Mouse (Mus musculus) erythroblast, embryonic 14.5 days (primary cell): ENCODE results near the gene Tmco1. TPM values are rescaled to one million over a fixed set of nuclear protein-coding genes. Genes with fewer than 3 reads are reported as not detected.

Source experiments
- H3K27me3 ChIP-seq: 2 replicates; pipeline ENCODE4 v1.6.1; 2012; ENCODE audit warnings: inconsistent platforms; ENCODE audit not compliant: control insufficient read depth
- H3K36me3 ChIP-seq: 2 replicates; pipeline ENCODE4 v1.6.1; 2012; ENCODE audit warnings: mild to moderate bottlenecking, inconsistent platforms; ENCODE audit not compliant: control insufficient read depth
- H3K4me1 ChIP-seq: 2 replicates; pipeline ENCODE4 v1.6.1; 2012; ENCODE audit warnings: inconsistent platforms; ENCODE audit not compliant: control insufficient read depth
- H3K4me3 ChIP-seq: replicated peaks from 2 replicates; pipeline ENCODE3; 2012; ENCODE audit warnings: moderate library complexity, mild to moderate bottlenecking, inconsistent platforms
- H3K9me3 ChIP-seq: 2 replicates; pipeline ENCODE4 v1.6.1; 2012; ENCODE audit warnings: low read length, inconsistent platforms, mixed read lengths; ENCODE audit not compliant: control insufficient read depth
- GATA1 ChIP-seq: IDR thresholded peaks from 2 replicates; pipeline ENCODE4 v1.6.1; 2012; ENCODE audit warnings: low read length, inconsistent platforms, mixed read lengths
- TAL1 ChIP-seq: IDR thresholded peaks from 3 replicates; pipeline ENCODE4 v1.6.1; 2012; ENCODE audit warnings: low read length, inconsistent platforms, mixed read lengths
- polyA plus RNA-seq: library from polyadenylated mRNA; stranded (reverse); fragments of >175 nt; gene quantifications from 2 replicates; pipeline ENCODE4 v1.2.3, GENCODE M21; 2012

Tmco1 gene
- polyA plus RNA-seq, 1 experiment: 2.5 TPM

DNA sequence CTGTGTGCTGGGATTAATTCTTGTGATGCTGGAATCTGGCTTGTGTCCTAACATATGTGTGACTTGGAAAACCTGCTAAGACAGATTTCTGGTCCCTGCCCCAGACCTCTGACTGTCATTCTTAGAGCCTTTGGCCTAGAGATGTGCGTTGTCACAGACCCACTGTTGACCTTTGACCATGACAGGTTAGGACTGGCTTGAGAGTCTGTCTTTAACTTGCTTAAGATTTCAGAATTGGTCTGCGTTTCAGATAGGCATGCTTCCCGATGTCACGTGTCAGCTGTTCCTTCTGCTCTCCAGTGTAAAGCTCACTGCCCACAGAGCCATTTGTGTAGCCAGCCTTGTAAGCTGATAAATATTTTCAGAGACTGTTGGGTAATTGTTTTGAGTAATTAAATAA, 54.6 kb downstream of the Tmco1 start:
- Histone ChIP-seq H3K4me3 (no peak overlapping the region), H3K9me3 (no peaks in the 10 kb centered on the region), H3K4me1 (peaks cover 27% of the 10 kb centered on the region), H3K27me3 (no peaks in the 10 kb centered on the region), H3K36me3 (peaks cover 99% of the 10 kb centered on the region)
- no peak for TF ChIP-seq GATA1
- TF ChIP-seq TAL1: no peak

DNA sequence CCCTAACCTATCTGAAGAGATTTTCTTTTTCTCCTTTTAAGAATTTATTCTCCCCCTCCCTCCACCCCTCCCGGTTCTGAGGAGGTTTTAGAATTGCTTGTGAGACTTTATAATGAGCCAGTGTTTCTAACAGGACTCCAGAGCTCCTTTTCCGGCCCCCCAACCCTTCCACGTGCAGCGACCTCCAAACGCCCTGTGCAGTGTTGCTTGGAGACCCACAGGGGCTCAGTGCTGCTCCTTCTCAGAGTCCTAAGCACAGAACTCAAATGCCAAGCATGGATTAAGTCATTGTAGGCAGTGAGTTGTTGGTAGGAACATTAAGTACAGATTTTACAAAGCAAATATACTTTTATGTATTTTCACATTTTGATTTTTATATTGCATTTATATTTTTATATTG, 55.1 kb downstream of the Tmco1 start:
- no peaks in the 10 kb centered on the region for H3K27me3 ChIP-seq
- H3K4me1 ChIP-seq: peaks cover 32% of the 10 kb centered on the region
- no peak overlapping the region for H3K4me3 ChIP-seq
- H3K9me3 ChIP-seq: no peaks in the 10 kb centered on the region
- TF ChIP-seq GATA1: no peak
- TF ChIP-seq TAL1: no peak
- H3K36me3 ChIP-seq: peaks cover 99% of the 10 kb centered on the region

- Histone ChIP-seq H3K36me3 (peaks cover 100% of the 10 kb centered on the region), H3K4me3 (no peak overlapping the region), H3K4me1 (peaks cover 56% of the 10 kb centered on the region), H3K27me3 (no peaks in the 10 kb centered on the region), H3K9me3 (no peaks in the 10 kb centered on the region)
- TF ChIP-seq GATA1 (no peak), TAL1 (no peak)
Measured at GRCm38 (mm10) chr1:167365808-167366207, 57.6 kb downstream of the Tmco1 start.

DNA sequence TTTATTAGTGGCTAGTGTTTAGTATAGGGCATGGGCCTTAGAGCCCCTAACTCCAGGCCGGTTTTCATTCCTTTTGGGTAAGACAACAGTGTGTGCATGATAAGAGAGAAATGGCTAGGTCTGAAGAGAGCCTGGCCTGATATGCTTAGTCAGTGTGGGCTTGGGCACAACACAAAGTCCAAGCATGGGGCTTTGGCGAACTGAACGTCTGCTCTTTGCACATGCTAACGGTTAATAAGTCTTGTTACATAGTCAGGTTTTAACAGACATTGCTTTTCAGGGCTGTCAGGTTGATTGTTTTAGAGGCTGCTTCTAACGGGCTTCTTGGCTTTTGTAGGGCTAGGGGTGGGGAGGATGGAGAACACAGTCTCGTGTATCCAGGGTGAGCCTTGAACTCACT, 58.4 kb downstream of the Tmco1 start:
- H3K27me3 ChIP-seq: no peaks in the 10 kb centered on the region
- peaks cover 65% of the 10 kb centered on the region for H3K4me1 ChIP-seq
- TF ChIP-seq GATA1: no peak
- TF ChIP-seq TAL1: no peak
- H3K36me3 ChIP-seq: peaks cover 100% of the 10 kb centered on the region
- H3K4me3 ChIP-seq: no peak overlapping the region
- H3K9me3 ChIP-seq: no peaks in the 10 kb centered on the region

DNA sequence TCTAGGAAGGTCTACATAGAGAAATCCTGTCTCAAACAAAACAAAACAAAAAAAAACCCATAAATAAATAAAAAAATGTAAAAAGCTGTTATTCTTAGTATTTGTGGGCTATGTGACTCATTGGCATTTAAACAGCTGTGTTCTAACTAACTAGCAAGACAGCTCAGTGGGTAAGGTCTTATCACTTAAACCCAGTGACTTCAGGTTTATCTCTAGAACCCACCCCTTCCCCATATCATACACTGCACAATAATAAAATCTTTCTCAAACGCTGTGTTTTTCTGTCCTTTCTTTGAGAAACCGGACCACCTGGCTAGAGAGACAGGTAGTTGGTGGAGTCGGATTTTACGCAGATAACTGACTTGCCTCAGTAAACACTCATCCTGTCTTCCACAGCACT, 59.8 kb downstream of the Tmco1 start:
- Histone ChIP-seq H3K4me3 (peak overlapping the region; percentile 41), H3K27me3 (no peaks in the 10 kb centered on the region), H3K36me3 (peaks cover 100% of the 10 kb centered on the region), H3K9me3 (no peaks in the 10 kb centered on the region), H3K4me1 (peaks cover 77% of the 10 kb centered on the region)
- TF ChIP-seq TAL1: no peak
- no peak for TF ChIP-seq GATA1

- Histone ChIP-seq H3K4me1 (peaks cover 80% of the 10 kb centered on the region), H3K9me3 (no peaks in the 10 kb centered on the region), H3K27me3 (no peaks in the 10 kb centered on the region), H3K4me3 (peak overlapping the region; percentile 41), H3K36me3 (peaks cover 100% of the 10 kb centered on the region)
- TF ChIP-seq TAL1 (peak; percentile 41; the same call in 1 of the 3 replicates), GATA1 (peak; percentile 68; the same call in 1 of the 2 replicates)
Measured at GRCm38 (mm10) chr1:167368513-167368912, 60.3 kb downstream of the Tmco1 start.

- Histone ChIP-seq H3K27me3 (no peaks in the 10 kb centered on the region), H3K36me3 (peaks cover 100% of the 10 kb centered on the region), H3K4me1 (peaks cover 89% of the 10 kb centered on the region), H3K9me3 (no peaks in the 10 kb centered on the region), H3K4me3 (no peak overlapping the region)
- TF ChIP-seq TAL1: no peak
- no peak for TF ChIP-seq GATA1
Measured at GRCm38 (mm10) chr1:167369905-167370304, 61.7 kb downstream of the Tmco1 start.

DNA sequence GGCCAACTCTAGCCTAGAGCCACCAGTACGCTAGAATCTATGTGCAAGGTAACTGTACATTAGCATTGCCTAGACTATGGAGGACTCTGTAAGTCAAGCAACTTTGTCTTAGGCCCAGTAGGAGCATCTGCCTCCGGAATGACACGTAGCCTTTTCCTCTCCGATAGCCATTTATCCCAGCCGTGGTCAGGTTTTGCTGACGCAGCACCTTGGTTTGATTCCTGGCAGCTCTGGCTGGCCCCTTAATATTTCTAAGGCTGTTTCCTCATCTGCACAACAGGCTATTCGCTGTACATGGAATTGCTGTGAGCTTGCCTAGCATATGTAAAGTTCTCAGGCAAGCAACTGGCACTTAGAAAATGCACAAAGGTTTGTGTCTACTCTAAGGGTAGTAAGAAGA, 64.6 kb downstream of the Tmco1 start:
- H3K36me3 ChIP-seq: peaks cover 100% of the 10 kb centered on the region
- H3K27me3 ChIP-seq: no peaks in the 10 kb centered on the region
- H3K9me3 ChIP-seq: no peaks in the 10 kb centered on the region
- H3K4me1 ChIP-seq: peaks cover 94% of the 10 kb centered on the region
- TF ChIP-seq TAL1 (no peak), GATA1 (no peak)
- H3K4me3 ChIP-seq: no peak overlapping the region

- Histone ChIP-seq H3K4me3 (peak overlapping the region; percentile 46), H3K36me3 (peaks cover 100% of the 10 kb centered on the region), H3K9me3 (no peaks in the 10 kb centered on the region), H3K4me1 (peaks cover 94% of the 10 kb centered on the region), H3K27me3 (no peaks in the 10 kb centered on the region)
- TF ChIP-seq TAL1: no peak
- TF ChIP-seq GATA1: no peak
Measured at GRCm38 (mm10) chr1:167374003-167374784, 66.0 kb downstream of the Tmco1 start.

- Histone ChIP-seq H3K9me3 (no peaks in the 10 kb centered on the region), H3K36me3 (peaks cover 100% of the 10 kb centered on the region), H3K27me3 (no peaks in the 10 kb centered on the region), H3K4me3 (peak overlapping the region; percentile 46), H3K4me1 (peaks cover 93% of the 10 kb centered on the region)
- no peak for TF ChIP-seq GATA1
Measured at GRCm38 (mm10) chr1:167374942-167375341, 66.8 kb downstream of the Tmco1 start.
